Mouse (Mus musculus): Measurements from ENCODE around the gene Stk24. TPM values are rescaled to one million over a fixed set of nuclear protein-coding genes. Genes with fewer than 3 reads are reported as not detected.

Stk24 gene
- polyA plus RNA-seq, 1 experiment from 2014 or later: 27.3 TPM

GRCm38 (mm10) chr14:121256896-121257295 lies 122.9 kb downstream of the Stk24 start:
- Histone ChIP-seq H3K9me3 (ENCODE audit: control insufficient read depth, low read length) (no peaks in the 10 kb centered on the region), H3K4me3 (ENCODE audit: low read length) (no peak overlapping the region), H3K4me2 (ENCODE audit: low read depth, low read length) (no peak overlapping the region), H3K4me1 (ENCODE audit: control insufficient read depth, insufficient read depth, low read length) (no peaks in the 10 kb centered on the region), H3K27ac (ENCODE audit: low read length) (no peak overlapping the region), H3K9ac (ENCODE audit: low read depth, low read length) (no peak overlapping the region), H3K36me3 (ENCODE audit: control insufficient read depth, insufficient read depth, low read length) (0 out of 2 replicates have a peak, but pooled peaks cover 4% of the 10 kb centered on the region), H3K27me3 (replicated peaks; ENCODE audit: control insufficient read depth, insufficient read depth, low read length) (no peaks in the 10 kb centered on the region)
- 85% methylated on average over 7 of the region's 7 CpGs for WGBS
- ATAC-seq: no peak

- Histone ChIP-seq H3K27ac (ENCODE audit: low read length) (no peak overlapping the region), H3K4me3 (ENCODE audit: low read length) (no peak overlapping the region), H3K4me2 (ENCODE audit: low read depth, low read length) (no peak overlapping the region), H3K4me1 (ENCODE audit: control insufficient read depth, insufficient read depth, low read length) (no peaks in the 10 kb centered on the region), H3K9me3 (ENCODE audit: control insufficient read depth, low read length) (no peaks in the 10 kb centered on the region), H3K9ac (ENCODE audit: low read depth, low read length) (no peak overlapping the region), H3K36me3 (ENCODE audit: control insufficient read depth, insufficient read depth, low read length) (peaks cover 4% of the 10 kb centered on the region; the same call in 1 of the 2 replicates), H3K27me3 (replicated peaks; ENCODE audit: control insufficient read depth, insufficient read depth, low read length) (no peaks in the 10 kb centered on the region)
- ATAC-seq: no peak
- WGBS: 92% methylated on average over 13 of the region's 13 CpGs
These were observed 124.3 kb downstream of the Stk24 start for GRCm38 (mm10) chr14:121255469-121255868.

- no peak for ATAC-seq
- H3K4me2 ChIP-seq (ENCODE audit: low read depth, low read length): no peak overlapping the region
- H3K9me3 ChIP-seq (ENCODE audit: control insufficient read depth, low read length): no peaks in the 10 kb centered on the region
- no peaks in the 10 kb centered on the region for H3K4me1 ChIP-seq (ENCODE audit: control insufficient read depth, insufficient read depth, low read length)
- WGBS: 89% methylated on average over 10 of the region's 10 CpGs
- H3K4me3 ChIP-seq (ENCODE audit: low read length): no peak overlapping the region
- no peak overlapping the region for H3K9ac ChIP-seq (ENCODE audit: low read depth, low read length)
- no peaks in the 10 kb centered on the region for H3K27me3 ChIP-seq (replicated peaks; ENCODE audit: control insufficient read depth, insufficient read depth, low read length)
- H3K36me3 ChIP-seq (ENCODE audit: control insufficient read depth, insufficient read depth, low read length): peaks cover 2% of the 10 kb centered on the region; the same call in 1 of the 2 replicates
- no peak overlapping the region for H3K27ac ChIP-seq (ENCODE audit: low read length)
These were observed 124.9 kb downstream of the Stk24 start for GRCm38 (mm10) chr14:121254869-121255268.

GRCm38 (mm10) chr14:121252542-121252941 lies 127.3 kb downstream of the Stk24 start:
- no peaks in the 10 kb centered on the region for H3K9me3 ChIP-seq (ENCODE audit: control insufficient read depth, low read length)
- H3K9ac ChIP-seq (ENCODE audit: low read depth, low read length): no peak overlapping the region
- H3K4me1 ChIP-seq (ENCODE audit: control insufficient read depth, insufficient read depth, low read length): 0 out of 2 replicates have a peak, but pooled peaks cover 4% of the 10 kb centered on the region
- no peak overlapping the region for H3K4me2 ChIP-seq (ENCODE audit: low read depth, low read length)
- H3K4me3 ChIP-seq (ENCODE audit: low read length): no peak overlapping the region
- no peak for ATAC-seq
- H3K36me3 ChIP-seq (ENCODE audit: control insufficient read depth, insufficient read depth, low read length): peaks cover 2% of the 10 kb centered on the region; the same call in 1 of the 2 replicates
- no peak overlapping the region for H3K27ac ChIP-seq (ENCODE audit: low read length)
- WGBS: 90% methylated on average over 10 of the region's 10 CpGs
- no peaks in the 10 kb centered on the region for H3K27me3 ChIP-seq (replicated peaks; ENCODE audit: control insufficient read depth, insufficient read depth, low read length)

- no peak overlapping the region for H3K27ac ChIP-seq (ENCODE audit: low read length)
- H3K4me1 ChIP-seq (ENCODE audit: control insufficient read depth, insufficient read depth, low read length): 0 out of 2 replicates have a peak, but pooled peaks cover 4% of the 10 kb centered on the region
- no peaks in the 10 kb centered on the region for H3K27me3 ChIP-seq (replicated peaks; ENCODE audit: control insufficient read depth, insufficient read depth, low read length)
- no peaks in the 10 kb centered on the region; the same call in 1 of the 2 replicates for H3K36me3 ChIP-seq (ENCODE audit: control insufficient read depth, insufficient read depth, low read length)
- H3K4me3 ChIP-seq (ENCODE audit: low read length): no peak overlapping the region
- WGBS: 53% methylated on average over 4 of the region's 4 CpGs
- no peak for ATAC-seq
- no peak overlapping the region for H3K9ac ChIP-seq (ENCODE audit: low read depth, low read length)
- H3K4me2 ChIP-seq (ENCODE audit: low read depth, low read length): no peak overlapping the region
- no peaks in the 10 kb centered on the region for H3K9me3 ChIP-seq (ENCODE audit: control insufficient read depth, low read length)
These were observed 128.1 kb downstream of the Stk24 start for GRCm38 (mm10) chr14:121251708-121252107.

GRCm38 (mm10) chr14:121251099-121251498 lies 128.7 kb downstream of the Stk24 start:
- Histone ChIP-seq H3K27ac (ENCODE audit: low read length) (no peak overlapping the region), H3K9ac (ENCODE audit: low read depth, low read length) (no peak overlapping the region), H3K4me2 (ENCODE audit: low read depth, low read length) (no peak overlapping the region), H3K36me3 (ENCODE audit: control insufficient read depth, insufficient read depth, low read length) (no peaks in the 10 kb centered on the region; the same call in 1 of the 2 replicates), H3K27me3 (replicated peaks; ENCODE audit: control insufficient read depth, insufficient read depth, low read length) (no peaks in the 10 kb centered on the region), H3K4me1 (ENCODE audit: control insufficient read depth, insufficient read depth, low read length) (0 out of 2 replicates have a peak, but pooled peaks cover 4% of the 10 kb centered on the region), H3K9me3 (ENCODE audit: control insufficient read depth, low read length) (no peaks in the 10 kb centered on the region), H3K4me3 (ENCODE audit: low read length) (no peak overlapping the region)
- WGBS: 81% methylated on average over 5 of the region's 5 CpGs
- ATAC-seq: no peak

GRCm38 (mm10) chr14:121248346-121248745 lies 131.5 kb downstream of the Stk24 start:
- no peak overlapping the region for H3K27ac ChIP-seq (ENCODE audit: low read length)
- no peak overlapping the region for H3K4me3 ChIP-seq (ENCODE audit: low read length)

GRCm38 (mm10) chr14:121247287-121247686 lies 132.5 kb downstream of the Stk24 start:
- H3K27me3 ChIP-seq (replicated peaks; ENCODE audit: control insufficient read depth, insufficient read depth, low read length): no peaks in the 10 kb centered on the region
- H3K27ac ChIP-seq (ENCODE audit: low read length): peak overlapping the region; percentile 50; the same call in 1 of the 2 replicates
- H3K9me3 ChIP-seq (ENCODE audit: control insufficient read depth, low read length): no peaks in the 10 kb centered on the region
- ATAC-seq: peak; percentile 33; the same call in 1 of the 2 replicates
- H3K9ac ChIP-seq (ENCODE audit: low read depth, low read length): no peak overlapping the region
- H3K4me1 ChIP-seq (ENCODE audit: control insufficient read depth, insufficient read depth, low read length): 0 out of 2 replicates have a peak, but pooled peaks cover 4% of the 10 kb centered on the region
- no peak overlapping the region for H3K4me3 ChIP-seq (ENCODE audit: low read length)
- H3K36me3 ChIP-seq (ENCODE audit: control insufficient read depth, insufficient read depth, low read length): peaks cover 11% of the 10 kb centered on the region
- H3K4me2 ChIP-seq (ENCODE audit: low read depth, low read length): no peak overlapping the region
- 48% methylated on average over 7 of the region's 7 CpGs for WGBS

More at GRCm38 (mm10) chr14:121248346-121248745, 131.5 kb downstream of the Stk24 start:
- Histone ChIP-seq H3K9ac (ENCODE audit: low read depth, low read length) (no peak overlapping the region), H3K4me1 (ENCODE audit: control insufficient read depth, insufficient read depth, low read length) (0 out of 2 replicates have a peak, but pooled peaks cover 4% of the 10 kb centered on the region), H3K27me3 (replicated peaks; ENCODE audit: control insufficient read depth, insufficient read depth, low read length) (no peaks in the 10 kb centered on the region), H3K9me3 (ENCODE audit: control insufficient read depth, low read length) (no peaks in the 10 kb centered on the region), H3K36me3 (ENCODE audit: control insufficient read depth, insufficient read depth, low read length) (peaks cover 11% of the 10 kb centered on the region), H3K4me2 (ENCODE audit: low read depth, low read length) (no peak overlapping the region)
- WGBS: 86% methylated on average over 5 of the region's 5 CpGs
- no peak for ATAC-seq

- Histone ChIP-seq H3K27me3 (replicated peaks; ENCODE audit: control insufficient read depth, insufficient read depth, low read length) (no peaks in the 10 kb centered on the region), H3K4me3 (ENCODE audit: low read length) (no peak overlapping the region), H3K27ac (ENCODE audit: low read length) (no peak overlapping the region), H3K9ac (ENCODE audit: low read depth, low read length) (no peak overlapping the region), H3K36me3 (ENCODE audit: control insufficient read depth, insufficient read depth, low read length) (peaks cover 11% of the 10 kb centered on the region), H3K4me2 (ENCODE audit: low read depth, low read length) (no peak overlapping the region), H3K4me1 (ENCODE audit: control insufficient read depth, insufficient read depth, low read length) (0 out of 2 replicates have a peak, but pooled peaks cover 4% of the 10 kb centered on the region), H3K9me3 (ENCODE audit: control insufficient read depth, low read length) (no peaks in the 10 kb centered on the region)
- 79% methylated on average over 14 of the region's 14 CpGs for WGBS
- no peak for ATAC-seq
These were observed 133.6 kb downstream of the Stk24 start for GRCm38 (mm10) chr14:121246048-121246731.
